Mouse (Mus musculus) C2C12 (cell line): ENCODE results near the gene Pga5.

ENCODE experiments used
- CEBPB ChIP-seq: IDR thresholded peaks from one replicate; pipeline ENCODE4 v1.6.1; 2011; ENCODE audit warnings: low read depth, mild to moderate bottlenecking, control low read depth, moderate library complexity
- CTCF ChIP-seq: IDR thresholded peaks from one replicate; pipeline ENCODE4 v1.5.1; 2011; ENCODE audit not compliant: control insufficient read depth, insufficient read depth, insufficient read length
- FOSL1 ChIP-seq: IDR thresholded peaks from one replicate; pipeline ENCODE4 v1.8.0; 2011; ENCODE audit warnings: mild to moderate bottlenecking, low read length; ENCODE audit not compliant: poor library complexity, insufficient read depth, severe bottlenecking
- MAX ChIP-seq: IDR thresholded peaks from one replicate; pipeline ENCODE4 v1.6.1; 2011; ENCODE audit warnings: mild to moderate bottlenecking, control low read depth
- MYOG ChIP-seq: IDR thresholded peaks from one replicate; pipeline ENCODE4 v1.6.1; 2011; ENCODE audit not compliant: control insufficient read depth, insufficient read length; ENCODE audit errors: extremely low read depth
- USF1 ChIP-seq: IDR thresholded peaks from one replicate; pipeline ENCODE4 v1.6.1; 2011; ENCODE audit warnings: low read depth, mild to moderate bottlenecking, control low read depth, moderate library complexity

- no peak for TF ChIP-seq CTCF
- TF ChIP-seq USF1 = no peak
- no peak for TF ChIP-seq MYOG
- no peak for TF ChIP-seq MAX
- no peak for TF ChIP-seq CEBPB
- TF ChIP-seq FOSL1 = no peak
Observed at GRCm38 (mm10) chr19:10708900-10709299, 31.0 kb upstream of the Pga5 start.
